Mouse (Mus musculus): ENCODE data around the gene Fancl.

The Fancl gene

GRCm38 (mm10) chr11:26489761-26490466, 104.0 kb downstream of the Fancl start:
- DNase-seq (ENCODE audit: low spot score in 2 of 2), result peak; percentile 18 to 24

- no peak for DNase-seq (ENCODE audit: low spot score in 2 of 2)
These were observed 110.0 kb downstream of the Fancl start for GRCm38 (mm10) chr11:26495951-26496350.

GRCm38 (mm10) chr11:26513683-26514082, 127.7 kb downstream of the Fancl start:
- no peak for DNase-seq (ENCODE audit: low spot score in 2 of 2)

- DNase-seq (ENCODE audit: low spot score in 2 of 2), result no peak
These were observed 130.2 kb downstream of the Fancl start for GRCm38 (mm10) chr11:26516086-26516485.

GRCm38 (mm10) chr11:26518991-26519390, 133.1 kb downstream of the Fancl start:
- DNase-seq (ENCODE audit: low spot score in 2 of 2), result no peak
